11 mouse cellular contexts compared by ENCODE assay signal in genomic region chr4:132338943-132339342, GRCm38 (mm10). TPM values are rescaled to one million over a fixed set of nuclear protein-coding genes. Genes with fewer than 3 reads are reported as not detected.
DNase-seq lines count a peak whose midpoint lies in the region; ATAC-seq and TF ChIP-seq lines count a peak whose summit lies in the region.
"Had no signal": no experiment of that assay in that cellular context is flagged by ENCODE, and none has a peak within 500 bp of the region (broad histone marks: within the 10 kb centered on the region; RNA-seq: fewer than 3 reads in every experiment).

No protein-coding gene starts in this region.

- no peak for TF ChIP-seq CTCF in cerebellum, adult 2 months (IDR thresholded peaks at IDR 0.05; ENCODE audit: borderline replicate concordance, insufficient read depth, low read depth, low read length)

- intact Hi-C loops in left cerebral cortex, postnatal 4 days (cut with DNase I) = no loop called here
- intact Hi-C loops in left cerebral cortex, postnatal 36 days (cut with DNase I) = no loop called here

- no peaks in the 10 kb centered on the region for H3K4me1 ChIP-seq in cerebellum, adult 2 months (ENCODE audit: control insufficient read depth, insufficient read depth, low read length)

- no peak overlapping the region for H3K4me3 ChIP-seq in cerebellum, adult 2 months (replicated peaks; ENCODE audit: insufficient read depth, low read depth, low read length)
- H3K4me3 ChIP-seq: hindbrain, embryonic 12.5 days; liver, embryonic 13.5 days had no signal

- ATAC-seq in frontal cortex, adult (ENCODE audit: low TSS enrichment) = no peak
- ATAC-seq in activated CD4-positive, CD25-positive, alpha-beta regulatory T cell, adult 4 months = no peak

- TF ChIP-seq POLR2A in cerebellum, adult 2 months (IDR thresholded peaks at IDR 0.05; ENCODE audit: borderline replicate concordance, insufficient read depth, low read length) = no peak

- no peaks in the 10 kb centered on the region for H3K27me3 ChIP-seq in cerebellum, adult 2 months (ENCODE audit: control insufficient read depth, insufficient read depth, low read length)
- H3K27me3 ChIP-seq: hindbrain, embryonic 12.5 days; liver, embryonic 13.5 days had no signal

- H3K27ac ChIP-seq in cerebellum, adult 2 months (ENCODE audit: insufficient read depth, low read length) = no peak overlapping the region
- H3K27ac ChIP-seq: hindbrain, embryonic 12.5 days; liver, embryonic 13.5 days had no signal

- DNase-seq in cerebellum, adult 2 months = peak; percentile 25 to 32
- no peak for DNase-seq in cerebellum, adult 11-12 months
- DNase-seq in left cerebral cortex, postnatal 4 days = peak; percentile 87
- DNase-seq in left cerebral cortex, postnatal 36 days (ENCODE audit: low spot score in 2 of 2) = no peak
- peak; percentile 50 for DNase-seq in heart, adult 8-10 months (ENCODE audit: low spot score)
- peak; percentile 23 to 32 for DNase-seq in layer of hippocampus, postnatal 36 days
- DNase-seq: liver, embryonic 13.5 days had no signal

- 25% methylated on average over 13 of the region's 13 CpGs for WGBS in cerebellum, adult 2 months

RNA-seq across cellular contexts. Expression of gene Trnau1ap, which starts 9.6 kb away (rescaled TPM):
- polyA plus RNA-seq in cerebellum, adult 2 months (2012; rRNA removed) = 17.9 and 19.1 TPM in 2 replicates
- 10 to 100 TPM; 40.9 to 47.2 TPM for total RNA-seq in left cerebral cortex, postnatal 4 days (2021)
- total RNA-seq in left cerebral cortex, postnatal 36 days (2021) = 10 to 100 TPM; 21.5 to 24.8 TPM
- total RNA-seq in heart, adult 8-10 months (2022) = 10 to 100 TPM; 21.2 to 29.1 (median 23.6) TPM
- 10 to 100 TPM; 18.6 to 19.6 TPM for total RNA-seq in layer of hippocampus, postnatal 36 days (2021)
- polyA plus RNA-seq in activated CD4-positive, CD25-positive, alpha-beta regulatory T cell, adult 4 months (2017; shearing (Covaris generic)) = 10 to 100 TPM; 36.0 to 41.5 TPM

RNA-seq across cellular contexts. Expression of gene Rcc1, which starts 14.5 kb away (rescaled TPM):
- 8.4 and 9.6 TPM in 2 replicates for polyA plus RNA-seq in cerebellum, adult 2 months (2012; rRNA removed)
- total RNA-seq in left cerebral cortex, postnatal 4 days (2021) = 10 to 100 TPM; 17.6 to 22.0 TPM
- 10 to 100 TPM in 1 of 2 experiments, 1 to 10 TPM in 1; 9.7 to 12.3 TPM for total RNA-seq in left cerebral cortex, postnatal 36 days (2021)
- 1 to 10 TPM; 5.9 to 7.8 (median 7.4) TPM for total RNA-seq in heart, adult 8-10 months (2022)
- total RNA-seq in layer of hippocampus, postnatal 36 days (2021) = 10 to 100 TPM; 11.9 to 13.4 TPM
- polyA plus RNA-seq in activated CD4-positive, CD25-positive, alpha-beta regulatory T cell, adult 4 months (2017; shearing (Covaris generic)) = 10 to 100 TPM in 1 of 2 experiments, 1 to 10 TPM in 1; 9.5 to 25.2 TPM

RNA-seq across cellular contexts. Expression of gene Rab42, which starts 35.8 kb away (rescaled TPM):
- 2.2 and 3.1 TPM in 2 replicates for polyA plus RNA-seq in cerebellum, adult 2 months (2012; rRNA removed)
- 1 to 10 TPM; 1.4 to 2.1 TPM for total RNA-seq in left cerebral cortex, postnatal 4 days (2021)
- 1 to 10 TPM; 1.5 to 2.8 TPM for total RNA-seq in left cerebral cortex, postnatal 36 days (2021)
- 1 to 10 TPM in 2 of 4 experiments, under 1 TPM in 1, not detected in 1; 0.59 to 2.6 (median 1.7) TPM for total RNA-seq in heart, adult 8-10 months (2022)
- total RNA-seq in layer of hippocampus, postnatal 36 days (2021) = 1 to 10 TPM; 1.2 to 2.6 TPM
- not detected for polyA plus RNA-seq in activated CD4-positive, CD25-positive, alpha-beta regulatory T cell, adult 4 months (2017; shearing (Covaris generic))
- total RNA-seq: neutrophil, adult 5-6 weeks had no signal

Comparison
In these comparisons a context has a peak if more than half of its experiments do, and no peak if none do; other contexts are left out.
1. DNase-seq: peak in cerebellum, adult 2 months (2 of 2), left cerebral cortex, postnatal 4 days (single experiment), heart, adult 8-10 months (single experiment) and layer of hippocampus, postnatal 36 days (2 of 2); none in cerebellum, adult 11-12 months (single experiment) and left cerebral cortex, postnatal 36 days (0 of 2).